Mouse (Mus musculus): ENCODE measurements around the gene Ttc23.

- TF ChIP-seq CTCF (IDR thresholded peaks at IDR 0.05; ENCODE audit: low read depth), result no peak
- no peak for TF ChIP-seq EP300 (IDR thresholded peaks at IDR 0.05; ENCODE audit: low read depth)
These were observed 2.9 kb upstream of the Ttc23 start for GRCm38 (mm10) chr7:67644291-67644690.

Data from liver, embryonic 14.5 days (tissue).